Mouse (Mus musculus) heart, adult 9 months (tissue): ENCODE measurements around the gene Fank1.

ENCODE experiments used
- DNase-seq, 2 experiments: peaks; one replicate each; pipeline ENCODE4 v3.0.0; 2022; ENCODE audit warnings: low spot score in 2 of 2

Fank1 gene

DNA sequence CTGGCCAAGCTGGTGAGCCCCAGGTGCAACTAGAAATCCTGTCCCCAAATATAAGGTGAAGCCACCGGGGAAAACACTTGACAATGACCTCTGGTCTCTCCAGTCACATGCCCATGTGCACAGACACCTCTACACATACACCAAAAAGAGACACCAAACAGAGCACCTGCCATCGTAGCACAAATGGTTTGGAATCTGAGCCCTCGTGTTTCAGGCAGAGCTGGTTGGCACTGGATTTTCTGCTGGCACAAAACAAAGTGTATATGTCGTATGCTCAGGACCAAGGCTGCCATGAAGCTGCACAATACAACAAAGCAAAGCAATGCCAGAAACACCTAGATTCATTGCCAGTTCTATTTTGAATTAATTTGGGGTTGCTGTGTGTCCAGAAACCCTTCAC, 8.6 kb upstream of the Fank1 start:
- no peak for DNase-seq

DNA sequence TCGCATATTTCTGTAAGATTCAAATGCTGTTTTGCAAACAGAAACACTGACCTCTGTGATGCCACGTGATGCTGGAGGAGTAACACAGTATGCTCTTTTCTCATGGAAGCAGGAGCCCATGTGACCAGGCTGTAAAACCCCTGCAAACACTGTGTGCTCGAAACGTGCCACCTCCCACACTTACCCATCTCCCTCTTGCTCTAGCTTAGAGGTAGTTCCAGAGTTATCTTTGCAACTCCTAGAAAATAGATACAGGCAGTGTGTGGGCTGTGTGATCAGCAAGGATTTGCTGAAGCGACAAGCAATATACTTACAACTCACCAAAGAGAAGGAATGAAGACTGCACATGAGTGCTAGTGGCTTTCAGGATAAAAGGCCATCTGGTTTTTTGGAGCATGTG, 8.1 kb upstream of the Fank1 start:
- no peak for DNase-seq

DNA sequence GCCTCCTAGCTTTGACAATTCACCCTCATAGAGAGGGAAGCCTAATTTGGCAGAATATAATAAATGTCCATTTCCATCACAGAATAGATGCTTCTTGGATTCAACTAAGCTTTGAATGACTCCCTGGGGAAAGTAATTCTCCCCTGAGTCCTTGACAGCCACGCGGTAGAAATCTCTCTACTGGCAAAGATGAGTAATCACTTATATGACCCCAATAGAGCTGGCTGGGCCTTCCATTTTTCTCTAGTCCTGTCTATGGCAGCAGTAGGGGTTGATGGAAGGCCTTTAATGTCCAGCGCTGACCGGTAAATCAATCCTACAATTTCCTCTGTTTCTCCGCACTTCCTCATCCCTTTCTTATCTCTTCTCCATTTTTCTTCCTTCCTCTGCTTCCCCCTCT, 1.5 kb upstream of the Fank1 start:
- DNase-seq, result no peak

DNA sequence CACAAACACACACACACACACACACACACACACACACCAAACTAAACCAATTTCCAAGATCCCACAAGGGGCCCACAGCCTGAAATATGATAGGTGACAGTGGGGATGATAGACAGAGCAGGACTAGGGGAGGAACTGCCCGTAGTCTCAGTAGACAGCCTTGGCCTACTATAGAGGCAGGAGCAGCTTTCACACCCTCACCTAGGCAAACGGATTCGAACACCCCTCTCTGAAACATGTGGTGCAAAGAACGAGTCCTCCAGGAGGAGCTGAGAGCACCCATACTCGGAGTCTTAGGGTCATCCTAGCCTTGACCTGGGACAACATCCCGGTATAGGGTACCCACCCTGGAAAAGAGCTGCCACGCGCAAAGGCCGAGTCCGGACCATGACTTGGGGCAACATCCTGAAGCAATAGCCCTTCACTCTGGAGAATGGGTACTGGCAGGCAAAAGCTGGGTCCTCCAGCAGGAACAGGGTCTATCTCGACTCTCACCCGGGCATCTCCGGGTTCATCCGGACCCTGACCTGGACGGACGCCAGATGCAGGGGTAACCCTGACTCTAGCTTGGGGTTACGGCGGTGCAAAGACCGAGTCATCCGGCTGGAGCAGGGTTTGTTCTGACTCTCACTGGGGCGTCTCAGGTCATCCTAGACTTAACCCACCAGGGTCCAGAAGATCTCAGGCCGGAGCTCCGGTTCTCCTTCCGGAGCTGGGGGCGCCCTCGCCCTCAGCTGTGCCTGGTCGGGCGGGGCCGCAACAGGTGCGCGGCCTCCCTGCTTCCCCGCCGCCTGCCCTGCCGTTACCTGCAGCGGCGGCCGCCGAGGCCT, 650 bp upstream of the Fank1 start:
- peak; percentile 29 to 40 for DNase-seq

DNA sequence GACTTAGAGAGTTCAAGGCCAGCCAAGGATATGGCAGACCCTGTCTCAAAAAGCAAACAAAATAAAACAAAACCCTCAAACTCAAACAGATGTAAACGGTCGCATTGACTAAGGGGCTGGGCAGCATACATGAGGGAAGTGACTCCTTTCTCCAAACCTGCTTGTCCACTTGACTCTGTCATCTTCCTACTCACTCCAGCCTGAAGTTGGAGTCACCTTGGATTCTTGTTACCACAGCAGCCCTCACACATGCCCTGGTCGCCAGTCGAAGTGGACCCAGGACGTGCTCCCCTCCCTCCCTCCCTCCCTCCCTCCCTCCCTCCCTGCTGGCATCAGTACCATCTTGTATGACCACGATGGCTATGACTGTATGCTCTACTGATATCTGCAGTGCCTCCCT, 4.9 kb downstream of the Fank1 start:
- no peak for DNase-seq

DNA sequence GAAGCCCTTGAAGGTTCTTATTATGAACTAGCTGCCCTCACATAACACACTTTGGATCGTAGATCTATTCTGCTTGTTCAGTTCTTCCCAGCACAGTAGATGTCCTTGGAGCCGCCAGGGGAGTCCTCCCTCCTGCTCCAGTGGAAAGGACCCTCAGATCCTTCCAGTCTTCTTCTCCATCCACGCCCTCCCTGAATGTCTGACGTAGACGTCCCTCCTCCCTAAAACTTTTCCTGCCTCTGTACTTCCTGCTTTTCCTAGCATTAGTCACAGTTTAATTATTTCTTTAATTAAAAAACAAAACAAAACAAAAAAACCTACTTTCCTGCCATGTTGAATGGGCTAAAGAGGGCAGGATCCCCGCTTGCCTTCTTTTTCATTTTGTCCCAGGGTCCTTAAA, 5.3 kb downstream of the Fank1 start:
- DNase-seq, result no peak

DNA sequence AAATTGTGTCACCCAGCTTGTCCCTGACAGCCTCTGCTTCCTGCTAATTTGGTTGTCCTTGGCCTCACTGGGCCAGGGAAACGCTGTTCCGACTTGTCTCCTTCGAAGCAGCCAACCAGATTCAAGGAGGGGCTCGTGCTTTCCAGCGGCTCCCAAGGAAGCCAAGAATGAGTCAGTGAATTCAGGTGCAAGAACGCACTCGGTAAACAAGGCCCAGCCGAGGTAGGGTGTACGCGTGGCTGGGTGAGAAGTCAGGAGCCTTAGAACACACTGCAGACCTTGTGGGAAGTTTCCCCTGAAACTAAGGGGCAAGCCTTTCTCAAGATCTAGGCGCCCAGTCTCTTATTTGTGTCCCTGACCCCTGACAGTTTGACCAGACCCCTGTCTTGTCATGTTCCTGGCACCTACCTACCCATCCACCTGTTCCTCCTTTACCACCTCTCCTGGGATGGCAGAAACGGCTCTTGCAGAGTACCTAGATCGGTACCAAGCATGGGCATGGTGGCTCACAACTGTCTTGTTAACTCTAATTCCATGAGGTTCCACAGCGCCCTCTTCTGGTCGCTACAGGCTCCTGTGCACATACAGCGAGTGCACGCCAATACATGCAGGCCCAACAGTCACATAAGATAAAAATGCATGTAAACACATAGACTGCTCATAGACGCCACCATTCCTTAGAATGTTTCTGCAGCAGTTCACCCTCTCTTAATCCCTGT, 6.2 kb downstream of the Fank1 start, which contains the start of gene Dhx32:
Gene Dhx32 (minus strand): TSS at position 10 of the 719 bp plus-strand sequence.
- DNase-seq, result peak; percentile 47 to 68

DNA sequence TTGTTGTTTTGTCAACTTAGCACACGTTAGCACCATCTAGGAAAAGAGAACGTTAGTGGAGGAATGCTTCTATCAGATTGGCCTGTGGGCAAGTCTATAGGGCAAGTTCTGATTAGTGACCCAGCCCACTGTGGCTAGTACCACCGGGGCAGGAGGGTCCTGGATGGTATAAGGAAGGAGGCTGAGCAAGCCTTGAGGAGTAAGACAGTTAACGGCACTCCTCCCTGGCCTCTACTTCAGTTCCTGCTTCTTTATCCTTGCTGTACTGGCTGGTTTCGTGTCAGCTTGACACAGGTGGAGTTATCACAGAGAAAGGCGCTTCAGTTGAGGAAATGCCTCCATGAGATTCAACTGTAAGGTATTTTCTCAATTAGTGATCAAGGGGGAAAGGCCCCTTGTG, 10.9 kb downstream of the Fank1 start:
- DNase-seq, result no peak

DNA sequence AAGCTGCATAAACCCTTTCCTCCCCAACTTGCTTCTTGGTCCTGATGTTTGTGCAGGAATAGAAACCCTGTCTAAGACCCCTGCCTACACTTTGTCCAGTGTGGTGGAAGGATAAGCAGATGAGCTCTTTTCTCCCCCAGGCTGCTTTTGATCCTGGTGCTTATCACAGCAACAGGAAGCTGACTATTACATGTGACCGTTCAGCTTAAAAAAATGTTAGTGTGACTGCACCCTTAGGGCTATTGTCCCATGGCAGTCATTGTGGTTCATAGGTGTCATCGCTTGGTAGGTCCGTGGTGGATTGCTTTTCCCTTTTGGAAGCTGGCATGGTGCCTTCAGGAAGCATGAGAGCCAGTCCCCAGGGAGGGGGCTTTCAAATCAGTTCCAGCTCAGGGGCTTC, 11.5 kb downstream of the Fank1 start:
- DNase-seq, result no peak

DNA sequence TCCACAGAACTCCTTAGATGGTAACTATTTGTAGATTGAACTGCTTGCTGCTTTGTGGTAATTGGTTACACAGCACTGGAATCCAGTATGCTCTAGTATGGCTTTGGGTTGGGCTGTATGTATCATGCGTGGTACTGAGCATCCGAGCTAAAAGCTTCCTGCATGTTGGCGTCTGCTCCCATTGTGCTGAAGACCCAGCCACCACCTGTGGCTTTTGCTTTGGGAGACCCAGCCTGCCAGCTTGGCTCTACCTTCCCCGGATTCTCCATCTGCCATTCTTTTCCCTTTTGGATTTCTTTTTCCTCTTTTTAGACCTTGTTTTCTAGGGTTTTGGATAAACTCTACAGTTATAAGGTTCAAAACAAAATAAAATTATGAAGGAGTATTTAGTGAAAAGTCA, 13.5 kb downstream of the Fank1 start:
- no peak for DNase-seq

DNA sequence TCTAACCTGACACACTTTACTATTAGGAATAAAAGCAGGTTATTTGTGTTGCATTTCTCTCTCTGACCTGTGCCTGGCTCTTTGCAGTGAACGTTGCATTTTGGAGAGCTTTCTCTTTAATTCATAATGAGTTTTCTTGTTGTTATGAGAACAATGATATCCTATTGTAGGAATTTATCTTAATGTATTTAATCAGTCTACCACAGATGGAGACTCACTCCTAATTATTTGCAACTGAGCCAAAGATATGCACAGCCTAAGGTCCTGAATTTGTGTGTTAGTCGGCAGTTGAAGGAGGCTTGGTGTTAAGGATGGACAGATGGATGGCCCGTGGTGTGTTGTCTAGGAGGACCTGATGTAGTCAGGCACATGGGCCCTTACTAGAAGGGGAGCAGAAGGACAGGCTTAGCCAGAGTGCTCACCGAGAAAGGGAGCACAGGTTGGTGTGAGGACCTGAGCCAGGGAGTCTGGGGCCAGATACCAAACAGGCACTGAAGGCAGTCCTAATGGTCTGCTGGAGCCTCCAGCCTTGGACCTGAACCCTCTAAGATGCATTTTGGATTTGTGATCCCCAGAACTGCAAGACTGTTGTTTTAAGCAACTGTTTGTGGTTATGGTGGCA, 14.1 kb downstream of the Fank1 start:
- no peak for DNase-seq

DNA sequence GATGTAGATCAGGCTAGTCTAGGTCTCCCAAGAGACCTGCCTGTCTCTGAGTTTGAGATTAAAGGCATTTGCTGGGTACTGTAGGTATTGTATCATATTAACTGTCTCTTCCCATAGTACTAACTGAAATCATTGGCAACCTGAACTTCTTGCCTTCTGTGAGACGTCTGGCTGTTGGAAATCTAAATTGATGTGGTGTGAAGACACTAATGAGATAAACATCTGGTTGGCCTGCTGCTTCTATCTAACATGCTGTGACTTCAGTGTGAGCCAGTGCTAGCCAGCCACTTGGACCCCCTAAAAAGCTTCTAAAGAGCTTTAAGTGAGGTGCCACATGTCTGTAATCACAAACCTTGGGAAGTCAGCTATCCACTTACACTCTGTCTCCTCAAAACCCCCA, 16.1 kb downstream of the Fank1 start:
- DNase-seq, result no peak

DNA sequence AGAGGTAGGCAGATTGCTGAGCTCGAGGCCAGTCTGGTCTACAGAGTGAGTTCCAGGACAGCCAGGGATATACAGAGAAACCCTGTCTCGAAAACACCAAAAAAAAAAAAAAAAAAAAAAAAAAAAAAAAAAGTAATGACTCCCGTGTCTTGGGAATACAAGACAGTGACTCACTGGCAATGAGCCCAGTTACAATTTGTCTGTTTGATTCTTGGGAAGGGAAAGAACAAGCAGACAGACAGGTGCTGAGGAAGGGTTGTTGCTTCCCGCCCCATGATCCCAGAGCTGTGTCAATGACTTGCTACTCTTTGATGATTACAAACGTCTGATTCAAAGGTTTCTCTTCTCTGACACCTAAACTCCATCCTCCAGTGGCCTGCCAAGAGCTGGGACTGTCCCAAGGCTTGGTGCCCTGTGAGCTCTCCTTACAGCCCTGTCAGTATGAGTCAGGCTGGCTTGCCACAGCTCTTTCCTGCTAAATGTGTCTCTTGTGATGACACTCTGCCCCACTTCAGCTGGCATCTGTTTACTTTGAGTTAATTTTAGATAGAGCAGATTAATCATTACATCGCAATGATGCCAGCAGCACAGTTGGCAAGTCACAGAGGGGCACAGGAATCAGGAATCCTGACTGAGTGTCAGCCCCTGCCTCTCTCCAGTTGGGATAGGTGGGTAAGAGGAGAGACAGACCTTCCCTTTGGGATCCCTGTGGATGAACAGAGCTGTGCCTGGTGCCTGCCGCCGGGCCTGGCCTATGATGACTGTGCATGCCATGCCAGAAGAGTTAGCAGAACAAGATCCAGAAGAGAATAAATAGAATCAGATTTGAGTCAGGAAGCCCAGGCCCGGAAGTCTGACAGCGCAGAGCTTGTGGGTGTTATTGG, 16.8 kb downstream of the Fank1 start:
- DNase-seq, result peak; percentile 51 to 58

DNA sequence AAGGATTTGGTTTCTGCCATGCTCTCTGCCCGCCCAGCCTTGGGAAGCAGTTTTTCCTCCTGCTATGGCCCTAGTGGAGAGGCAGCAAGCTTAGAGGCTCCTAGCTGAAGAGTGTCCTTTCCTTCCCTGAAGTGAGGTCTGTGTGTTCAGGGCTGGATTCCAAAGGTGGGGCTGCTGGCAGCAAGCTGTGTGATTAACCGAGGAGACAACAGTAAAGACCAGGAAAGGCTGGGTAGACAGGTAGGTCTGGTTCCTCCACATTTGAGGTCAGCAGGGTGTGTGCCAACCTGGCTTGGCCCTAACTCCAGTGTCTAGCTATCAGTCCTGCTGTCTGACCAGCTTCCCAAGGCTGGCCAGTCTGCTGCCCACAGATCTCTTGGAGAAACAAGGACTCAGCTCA, 18.1 kb downstream of the Fank1 start:
- DNase-seq, result no peak

DNA sequence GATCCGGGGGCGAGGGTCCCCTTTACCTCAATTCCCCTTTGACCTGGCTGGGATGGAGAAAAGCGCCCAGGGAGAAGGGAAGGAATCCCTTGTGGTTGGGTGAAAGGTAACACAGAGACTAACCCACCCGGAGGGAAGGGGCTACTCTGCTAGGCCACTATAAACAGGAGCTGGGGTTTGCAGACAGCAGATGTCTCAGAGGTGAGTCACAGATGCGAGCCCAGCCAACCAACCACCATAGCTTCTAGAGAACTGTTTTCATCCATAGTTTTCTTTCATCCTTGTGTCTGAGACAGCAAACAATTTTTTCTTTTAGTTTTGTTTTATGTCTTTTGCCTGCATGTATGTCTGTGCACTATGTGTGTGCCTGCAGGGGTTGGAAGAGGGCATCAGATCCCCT, 23.3 kb downstream of the Fank1 start:
- no peak for DNase-seq

DNA sequence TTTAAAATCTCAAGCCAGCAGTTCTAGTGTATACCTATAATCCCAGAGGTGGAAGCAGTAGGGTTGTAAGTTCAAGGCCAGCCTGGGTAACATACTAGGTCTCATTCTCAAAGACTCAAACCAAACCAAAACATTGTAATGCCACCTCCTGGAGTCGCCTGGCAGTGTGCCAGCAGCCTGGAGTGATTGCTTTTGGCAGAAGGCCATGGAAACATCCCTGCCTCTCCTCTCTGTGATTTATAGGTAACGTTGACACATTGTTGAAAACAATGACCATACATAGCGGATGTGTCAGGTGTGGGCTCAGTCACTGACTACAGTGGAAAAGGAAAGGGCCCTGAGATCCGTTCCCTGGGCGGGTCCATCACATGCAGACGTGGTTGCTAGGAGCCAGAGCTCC, 25.2 kb downstream of the Fank1 start:
- DNase-seq, result no peak

DNA sequence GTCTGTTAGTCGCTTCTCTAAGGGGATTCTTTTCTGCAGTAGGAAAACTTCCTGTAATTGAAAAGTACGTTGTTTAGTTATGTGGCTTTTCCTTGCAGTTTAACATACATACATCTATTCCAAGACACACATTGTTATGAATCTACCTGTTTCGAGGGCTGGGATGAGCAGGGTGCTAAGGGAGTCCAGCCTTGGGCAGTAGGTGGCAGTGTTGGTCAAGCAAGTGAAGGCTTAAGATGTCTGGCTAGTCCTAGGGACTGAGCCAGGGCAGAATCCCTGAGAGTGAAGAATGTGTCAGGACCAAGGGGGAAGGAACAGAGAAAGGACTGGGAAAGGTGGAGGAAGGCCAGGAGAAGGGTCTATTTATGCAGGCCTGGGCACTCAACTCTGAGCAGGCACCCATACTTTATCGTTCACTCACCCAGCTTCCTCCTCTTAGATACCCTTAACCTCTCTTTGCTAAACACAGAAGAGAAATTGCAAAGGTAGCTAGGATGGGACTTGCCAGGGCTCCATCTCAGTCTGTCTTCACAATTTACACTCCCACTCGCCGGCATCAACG, 29.0 kb downstream of the Fank1 start:
- DNase-seq, result peak in 1 of 2 experiments; percentile 25

DNA sequence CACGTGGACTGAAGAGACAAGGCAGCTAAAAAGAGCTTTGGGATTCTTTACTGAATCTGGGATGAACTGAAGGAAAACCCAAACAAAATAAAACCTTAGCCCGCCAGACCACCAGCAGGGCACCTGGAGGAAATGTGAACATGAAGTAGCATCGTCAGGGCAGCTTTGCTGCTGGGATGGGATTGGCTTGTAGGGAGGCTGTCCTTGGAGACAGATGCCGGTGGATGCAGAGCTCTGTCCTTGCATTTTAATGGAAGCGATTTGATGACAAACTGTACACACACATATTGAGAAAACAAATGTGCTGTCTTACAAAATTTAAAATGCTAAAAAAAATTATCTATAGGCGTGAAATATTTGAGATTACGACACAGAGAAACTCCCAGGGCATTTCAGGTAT, 36.3 kb downstream of the Fank1 start:
- no peak for DNase-seq

DNA sequence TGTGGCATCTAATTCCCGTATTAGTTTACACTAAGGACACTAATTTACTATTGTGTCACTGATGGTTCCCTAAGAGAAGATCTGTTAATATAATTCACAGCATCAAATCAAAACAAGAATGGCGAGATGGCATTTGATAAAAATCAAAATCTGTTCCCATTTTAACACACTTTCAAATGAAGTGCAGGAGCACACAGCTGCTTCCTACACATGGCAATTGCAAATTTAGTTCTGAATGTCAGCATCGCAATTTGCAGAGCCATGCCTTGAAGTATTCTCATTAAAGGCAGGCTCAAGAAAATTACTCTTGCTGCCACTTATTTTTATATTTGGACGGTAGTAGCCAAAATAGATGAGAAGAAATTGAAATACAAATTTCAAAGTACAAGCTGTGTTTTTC, 36.7 kb downstream of the Fank1 start:
- no peak for DNase-seq

DNA sequence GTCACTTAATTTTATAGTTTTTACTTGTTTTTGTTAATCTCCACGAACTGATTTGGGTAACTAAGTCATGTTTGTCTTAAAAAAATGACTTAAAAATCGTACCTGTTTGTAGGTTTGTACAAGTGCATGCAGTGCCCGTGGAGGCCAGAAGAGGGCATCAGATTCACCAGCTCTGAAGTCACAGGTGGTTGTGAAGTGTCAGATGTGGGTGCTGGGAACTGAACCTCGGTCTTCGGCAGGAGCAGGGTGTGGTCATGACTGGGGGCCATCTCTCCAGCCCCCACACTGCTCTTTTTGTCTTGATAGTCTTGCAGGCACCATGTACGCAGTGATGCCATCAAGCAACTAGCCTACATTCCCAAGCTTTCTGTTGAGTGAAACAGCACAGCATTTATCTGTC, 47.1 kb downstream of the Fank1 start:
- no peak for DNase-seq

DNA sequence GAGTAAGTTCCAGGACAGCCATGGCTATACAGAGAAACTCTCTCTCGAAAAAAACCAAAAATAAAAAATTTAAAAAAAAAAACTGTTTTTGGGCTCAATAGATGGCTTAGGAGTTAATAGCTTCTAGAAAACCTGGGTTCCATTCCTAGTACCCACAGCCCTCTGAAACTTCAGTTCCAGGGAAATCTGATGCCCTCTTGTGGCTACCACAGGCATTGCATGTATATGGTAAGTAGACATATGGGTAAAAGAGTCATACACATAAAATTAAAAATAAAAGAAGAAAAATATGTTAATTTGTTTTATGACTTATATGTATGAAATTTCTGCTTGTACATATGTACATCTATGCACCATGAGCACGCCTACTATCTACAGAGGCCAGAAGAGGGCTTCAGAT, 47.9 kb downstream of the Fank1 start:
- no peak for DNase-seq

DNA sequence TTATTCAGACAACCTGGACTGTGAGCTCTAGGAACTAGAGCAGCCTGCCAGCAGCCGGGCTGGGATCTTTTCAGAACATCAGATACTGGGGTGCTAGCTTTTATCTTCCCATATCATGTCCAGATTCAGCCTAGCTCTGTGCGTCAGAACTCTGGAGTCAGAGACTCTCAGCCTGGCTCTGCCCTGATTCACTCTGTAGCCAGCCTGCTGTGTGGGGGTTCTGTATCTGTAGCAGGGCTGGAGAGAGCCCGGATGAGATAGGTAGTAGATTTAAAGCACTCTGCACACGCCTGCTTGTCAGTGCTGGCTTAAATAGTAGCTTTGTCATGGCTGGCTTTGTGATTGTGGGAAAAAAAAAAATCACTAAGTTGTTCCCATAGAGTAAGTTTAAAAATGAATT, 51.9 kb downstream of the Fank1 start:
- DNase-seq, result no peak
